Mouse (Mus musculus) spleen, adult 18-20 months (tissue): ENCODE results near the gene Copg2.
A peak's percentile ranks its signal among the peaks of the same experiment; 100 is the strongest.
"Not testable (repeated sequence)": the region's sequence is repeated elsewhere in the genome, so short reads cannot be mapped to it uniquely, and the experiment has no call there.

Source experiments
- DNase-seq, 2 experiments: peaks; one replicate each; pipeline ENCODE4 v3.0.0; 2022; ENCODE audit warnings: mixed read lengths in 2 of 2

Copg2 gene

DNA sequence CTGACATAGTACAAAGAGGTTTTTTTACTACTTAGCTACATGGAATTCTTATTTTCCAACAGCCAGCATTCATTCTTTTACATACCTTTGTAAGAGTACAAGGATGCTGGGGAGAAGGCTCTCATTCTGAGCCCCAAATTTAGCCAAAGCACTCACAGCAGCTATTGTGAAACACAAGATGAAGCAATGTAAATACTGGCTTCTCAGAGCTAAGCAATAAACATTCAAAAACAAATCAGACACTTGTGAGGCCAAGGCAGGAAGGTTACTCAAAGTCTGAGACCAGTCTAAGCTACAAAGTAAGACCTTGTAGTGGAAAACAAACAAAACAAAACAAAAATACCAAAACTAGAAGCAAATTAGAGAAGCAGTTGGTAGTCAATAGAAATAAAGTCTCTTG is 83.0 kb downstream of the Copg2 start:
- no peak for DNase-seq

- DNase-seq, result no peak
Observed at GRCm38 (mm10) chr6:30805053-30805752, 91.4 kb downstream of the Copg2 start.

DNA sequence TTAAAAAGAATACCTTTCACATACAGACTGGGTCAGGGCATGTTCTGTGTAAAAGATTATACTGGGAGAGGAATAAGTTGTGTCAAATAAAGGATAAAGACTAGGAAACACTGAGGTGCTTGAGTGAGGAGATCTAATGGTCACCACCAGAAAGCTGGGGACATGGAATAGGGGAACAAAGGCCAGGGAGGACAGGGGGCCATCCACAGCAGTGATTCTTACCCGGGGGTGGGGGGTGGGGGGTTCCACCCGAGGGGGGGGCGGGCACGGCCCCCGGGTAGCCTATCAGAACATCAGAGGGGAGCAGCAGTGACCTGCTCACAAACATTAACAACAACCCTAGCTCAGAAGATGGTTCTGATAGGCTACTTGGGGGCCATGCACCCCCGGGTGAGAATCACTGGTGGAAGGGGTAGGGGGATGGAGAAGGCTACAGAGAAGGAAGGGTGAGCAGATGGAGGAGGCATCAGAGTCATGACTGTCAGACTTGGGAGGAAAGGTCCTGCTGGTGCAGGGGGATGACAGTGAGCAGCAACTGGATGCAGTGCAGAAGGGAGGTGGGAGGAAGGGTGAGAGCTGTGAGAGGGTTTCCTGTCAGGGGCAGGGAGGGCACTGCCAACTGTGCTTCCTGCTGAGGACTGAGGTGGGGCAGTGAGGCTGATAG is 92.1 kb downstream of the Copg2 start:
- DNase-seq, result peak; percentile 49 to 50

GRCm38 (mm10) chr6:30802915-30803314 is 93.7 kb downstream of the Copg2 start:
- DNase-seq, result not testable (repeated sequence)

- DNase-seq, result no peak
Observed at GRCm38 (mm10) chr6:30751209-30751608, 145.4 kb downstream of the Copg2 start.

DNA sequence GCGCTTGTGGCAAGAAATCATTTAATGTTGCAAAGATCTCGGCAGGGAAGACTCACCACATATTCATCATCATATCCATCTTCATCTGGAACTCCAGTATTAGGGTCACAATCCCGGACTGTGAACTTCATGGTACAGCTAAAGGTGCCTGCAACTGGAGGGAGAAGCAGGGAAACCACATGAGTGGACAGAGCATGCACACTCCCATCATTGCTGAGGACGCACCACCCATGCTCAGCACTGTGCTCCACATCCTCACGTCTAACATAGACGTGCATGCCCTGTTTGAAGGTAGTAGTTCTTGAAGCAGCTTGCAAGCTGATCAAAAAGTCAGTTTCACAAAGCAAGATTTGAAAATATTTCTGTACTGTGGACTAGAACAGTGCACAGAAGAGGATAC is 146.1 kb downstream of the Copg2 start:
- DNase-seq, result no peak

- no peak for DNase-seq
Observed at GRCm38 (mm10) chr6:30749892-30750291, 146.7 kb downstream of the Copg2 start.

DNA sequence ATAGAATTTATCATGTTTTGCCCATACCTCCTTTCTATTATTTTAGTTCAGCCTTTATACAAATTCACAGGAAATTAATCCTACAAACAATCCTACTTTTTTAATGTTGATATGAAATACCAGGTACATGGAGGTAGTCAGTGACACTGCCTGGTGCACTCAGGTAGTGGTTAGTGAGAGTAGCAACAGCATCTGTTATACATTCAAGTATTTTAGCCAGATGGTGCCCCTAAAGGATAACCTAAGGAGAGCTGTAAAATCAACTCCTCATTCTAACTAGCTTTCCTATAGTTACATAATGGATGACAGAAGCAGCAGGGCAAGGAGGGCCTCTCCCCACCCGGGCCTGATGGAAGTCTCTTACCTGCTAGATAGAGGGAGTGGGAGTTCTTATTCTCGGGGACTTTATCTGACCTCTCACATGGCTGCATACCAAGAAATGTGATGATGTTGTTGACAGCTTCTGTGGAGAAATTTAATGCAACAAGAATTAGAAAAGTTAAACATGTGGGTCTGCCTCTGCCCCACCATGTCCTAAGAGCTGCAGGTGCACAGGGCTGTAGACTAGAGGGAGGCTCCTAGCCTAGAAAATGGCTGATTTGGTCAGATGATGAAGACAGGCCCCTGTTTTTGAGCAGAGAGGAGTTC is 147.4 kb downstream of the Copg2 start:
- DNase-seq, result no peak

DNA sequence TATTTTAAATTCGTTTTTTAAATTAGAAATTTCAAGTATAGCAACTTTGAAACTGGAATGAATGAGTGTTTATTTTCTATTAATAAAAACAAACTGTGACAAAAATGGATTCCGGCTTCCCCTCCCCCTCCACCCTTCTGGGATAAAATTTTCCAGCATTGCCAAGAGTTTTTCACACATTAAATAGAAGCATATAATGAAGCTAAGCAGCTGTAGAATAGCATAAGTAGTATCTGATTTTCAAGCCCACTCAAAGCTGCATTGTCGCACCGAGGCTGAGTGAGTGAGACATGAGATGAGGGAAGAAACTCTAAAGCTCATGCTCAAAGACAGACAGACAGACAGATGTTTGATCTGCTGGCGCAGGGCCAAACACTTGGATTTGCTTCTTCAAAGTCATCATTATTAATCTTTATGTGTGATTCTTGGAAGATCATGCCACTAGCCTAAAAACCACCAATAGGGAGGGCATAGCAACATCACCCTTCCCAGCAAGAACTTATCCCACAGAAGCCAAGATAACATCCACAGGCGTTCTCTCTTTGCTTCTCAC is 148.2 kb downstream of the Copg2 start:
- DNase-seq, result no peak

GRCm38 (mm10) chr6:30747631-30748357 is 148.8 kb downstream of the Copg2 start:
- DNase-seq, result no peak

DNA sequence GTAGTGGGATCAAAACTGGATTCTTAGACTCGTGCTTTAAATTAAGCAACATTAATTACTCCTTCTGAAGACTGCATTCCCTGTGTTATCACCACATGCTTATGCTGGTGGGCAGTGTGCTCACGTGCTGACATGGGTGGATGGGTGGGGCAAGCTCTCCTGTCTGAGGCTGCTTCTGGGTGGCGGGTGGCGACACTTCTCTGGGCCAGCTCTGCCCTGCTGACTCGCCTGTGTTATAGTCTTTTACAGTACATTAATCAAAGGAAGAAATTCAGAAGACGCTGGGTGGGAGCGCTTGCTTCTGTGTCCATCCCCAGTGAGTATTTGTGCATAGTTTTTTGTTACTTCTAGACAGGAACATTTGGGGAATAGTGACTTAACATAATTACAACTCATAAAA is 151.0 kb downstream of the Copg2 start:
- no peak for DNase-seq

- no peak for DNase-seq
Observed at GRCm38 (mm10) chr6:30744846-30745245, 151.7 kb downstream of the Copg2 start.

DNA sequence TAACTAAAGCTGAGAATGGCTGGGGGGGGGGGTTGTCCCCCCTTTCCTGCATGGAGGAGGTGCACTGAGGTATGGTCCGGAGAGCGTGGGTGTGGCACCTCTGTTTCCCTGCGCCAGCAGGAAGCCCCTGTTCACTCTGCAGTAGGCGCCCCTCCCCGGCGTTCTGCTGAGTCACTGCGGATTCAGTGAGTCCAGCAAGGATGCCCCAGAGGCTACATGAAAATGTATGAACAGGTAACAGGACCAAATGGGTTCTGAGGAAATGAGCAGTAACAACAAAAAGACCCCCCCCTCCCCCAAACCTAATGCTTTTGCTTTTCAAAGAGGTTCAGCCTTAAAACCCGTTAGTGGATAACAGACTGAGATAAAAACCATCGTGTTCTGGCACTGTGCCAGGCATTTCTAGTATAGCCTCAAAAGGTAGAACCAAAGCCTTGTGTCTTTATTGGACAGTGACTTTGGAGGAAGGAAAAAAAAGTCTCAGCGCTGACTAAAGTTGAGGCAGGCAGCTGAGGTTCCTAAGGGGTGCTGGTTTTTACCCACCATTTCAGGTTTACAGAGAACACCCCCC is 157.3 kb downstream of the Copg2 start:
- no peak for DNase-seq

GRCm38 (mm10) chr6:30738464-30739006 is 158.1 kb downstream of the Copg2 start:
- no peak for DNase-seq

GRCm38 (mm10) chr6:30737548-30738463 is 158.8 kb downstream of the Copg2 start:
- DNase-seq, result peak in 1 of 2 experiments; percentile 40

DNA sequence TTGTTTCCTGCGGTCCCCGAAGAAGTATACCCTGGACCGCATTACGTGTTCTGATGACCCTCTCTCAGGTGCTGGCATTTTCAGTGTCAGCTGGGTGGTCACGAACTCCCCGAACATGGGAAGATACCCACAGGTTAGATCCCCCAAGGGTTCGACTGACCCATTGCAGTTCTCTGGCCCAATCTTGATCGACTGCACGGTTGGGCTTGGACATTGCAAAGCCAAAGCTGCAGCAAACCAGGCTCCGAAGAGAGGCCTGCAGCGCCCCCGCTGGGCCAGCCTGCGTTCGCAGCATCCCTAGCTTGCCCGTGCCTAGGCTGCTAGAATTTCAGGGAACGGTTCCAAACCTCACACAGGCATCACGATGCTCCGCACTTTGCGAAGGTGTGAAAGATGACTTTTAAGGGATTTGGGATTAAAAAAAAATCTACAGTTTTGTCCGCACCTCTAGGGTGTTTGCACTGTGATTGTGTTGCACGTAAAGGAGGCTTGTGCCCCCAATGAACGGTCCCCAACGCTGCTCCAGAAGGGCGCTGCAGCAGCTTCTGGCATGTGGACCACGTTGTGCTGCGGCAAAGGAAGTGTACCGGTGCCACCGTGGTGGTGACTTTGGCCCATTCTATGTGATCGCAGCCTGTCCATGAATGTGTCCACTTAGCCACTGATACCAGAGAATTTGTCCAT is 159.6 kb downstream of the Copg2 start:
- peak in 1 of 2 experiments; percentile 14 for DNase-seq

DNA sequence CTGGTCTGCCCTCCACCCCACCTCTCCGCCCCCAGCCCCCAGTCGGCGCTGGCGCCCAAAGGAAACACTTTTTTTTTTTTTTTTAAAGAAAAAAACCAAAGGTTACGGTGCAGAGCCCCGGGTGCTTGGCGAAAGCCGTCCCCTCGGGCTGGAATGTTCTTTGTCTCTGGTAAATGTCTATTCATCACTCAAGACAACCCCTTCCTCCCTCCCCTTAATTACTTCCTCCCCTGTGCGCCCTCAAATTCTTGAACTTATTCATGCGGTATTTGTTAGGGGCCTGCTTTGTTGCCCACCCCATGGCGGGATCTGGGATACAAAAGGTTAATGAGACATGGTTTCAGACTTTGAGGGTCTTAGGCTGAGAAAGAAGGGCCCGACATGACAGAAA is 160.2 kb downstream of the Copg2 start:
- DNase-seq, result no peak

DNA sequence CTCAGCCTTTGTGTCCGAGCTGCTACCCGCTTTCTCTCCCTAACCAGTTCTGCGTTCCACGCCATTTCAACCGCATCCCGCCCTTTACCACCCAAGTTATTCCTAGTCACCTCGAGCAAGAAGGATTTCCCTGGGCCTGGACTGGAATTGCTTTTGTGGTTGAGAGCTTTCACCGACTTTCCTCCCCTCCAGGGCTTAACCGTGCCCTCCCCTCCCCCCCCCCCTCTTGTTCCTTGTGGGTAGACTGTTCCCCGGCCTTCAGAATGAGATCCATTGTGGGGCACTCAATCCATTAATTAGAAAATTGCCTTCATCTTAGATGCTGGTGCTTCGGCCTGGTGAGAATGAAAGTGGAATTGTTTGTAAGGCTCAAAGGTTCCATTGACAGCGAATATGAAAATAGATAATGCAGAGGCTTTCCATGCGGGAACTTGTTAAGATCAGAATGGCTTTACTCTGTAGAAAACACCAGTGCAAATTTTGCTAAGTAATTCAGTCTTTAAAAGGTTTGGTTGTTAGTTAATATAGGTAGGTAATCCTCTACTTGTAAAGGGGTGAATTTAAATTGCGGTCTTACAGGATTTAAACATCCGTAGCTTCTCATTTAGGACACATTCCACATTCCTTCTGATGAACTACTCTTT is 160.7 kb downstream of the Copg2 start:
- peak in 1 of 2 experiments; percentile 8 for DNase-seq

DNA sequence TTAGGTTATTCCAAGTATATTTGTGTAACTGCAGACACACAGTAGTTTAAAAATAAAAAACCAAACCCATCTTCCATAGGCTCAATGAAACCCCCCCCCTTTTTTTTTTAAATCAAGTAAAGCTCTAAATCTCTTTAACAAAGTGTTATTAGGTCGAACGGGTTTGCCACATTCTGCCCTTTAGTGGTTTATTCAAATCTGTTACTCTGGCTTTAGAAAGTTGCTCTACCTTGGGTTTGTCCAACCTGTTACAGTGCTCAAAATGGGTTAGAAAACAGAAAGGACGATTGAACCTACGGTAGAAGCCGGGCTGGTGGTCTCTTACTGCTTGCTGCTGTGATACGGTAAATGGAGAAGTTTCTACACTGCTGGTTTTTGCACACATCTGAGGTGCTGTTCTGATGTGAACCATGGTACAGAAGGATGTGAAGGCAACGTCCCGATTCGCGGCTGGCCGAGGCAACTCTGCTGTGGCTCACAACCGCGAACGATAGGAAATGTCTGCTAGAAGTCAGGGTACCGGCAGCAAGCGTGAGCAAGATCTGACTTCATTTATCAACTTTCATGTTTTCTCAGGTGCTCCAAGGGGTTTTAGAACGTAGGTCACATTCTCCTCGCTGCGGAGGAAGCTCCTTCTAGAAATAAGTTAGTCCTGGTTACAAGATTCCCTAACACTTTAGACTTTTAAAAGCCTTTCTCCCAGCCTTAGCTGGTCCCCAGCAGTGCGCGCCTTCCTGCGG is 161.4 kb downstream of the Copg2 start:
- DNase-seq, result no peak
